Mouse (Mus musculus) lung, adult 2 months (tissue): ENCODE measurements around the gene Fbxl16. TPM values are rescaled to one million over a fixed set of nuclear protein-coding genes. Genes with fewer than 3 reads are reported as not detected.

Source experiments
- DNase-seq: peaks from one replicate; pipeline ENCODE4 v3.0.0; 2022
- H3K4me1 ChIP-seq: fragments of 200-500 bp; 2 replicates; pipeline ENCODE4 v1.6.1; 2011; ENCODE audit warnings: low read length; ENCODE audit not compliant: control insufficient read depth, insufficient read depth
- H3K4me3 ChIP-seq: fragments of 200-500 bp; replicated peaks from 2 replicates; pipeline ENCODE3; 2011; ENCODE audit warnings: low read depth, mild to moderate bottlenecking, control low read depth, low read length; ENCODE audit errors: extremely low read depth
- CTCF ChIP-seq: fragments of 200-500 bp; IDR thresholded peaks from 2 replicates; pipeline ENCODE4 v1.5.1; 2011; ENCODE audit warnings: mild to moderate bottlenecking, low read length, control low read depth; ENCODE audit not compliant: insufficient read depth
- POLR2A ChIP-seq: fragments of 200-500 bp; IDR thresholded peaks from 2 replicates; pipeline ENCODE4 v1.6.1; 2011; ENCODE audit warnings: low read depth, mild to moderate bottlenecking, control low read depth, low read length, borderline replicate concordance; ENCODE audit errors: extremely low read depth
- WGBS: fragments of 180-500 bp; shearing (Covaris S2); methylation state at CpG from one replicate; pipeline ENCODE4 v1.1.7; 2018; 5-methylcytosine and 5-hydroxymethylcytosine counted together
- polyA plus RNA-seq: library from polyadenylated mRNA; depleted of rRNA; stranded (reverse); fragments of >200 nt; gene quantifications from 2 replicates; pipeline ENCODE4 v1.2.3, GENCODE M21; 2012; rRNA removed

The Fbxl16 gene
- polyA plus RNA-seq, 1 experiment, result 5.0 TPM

- under 1% methylated on average over 42 of the region's 42 CpGs for WGBS
- no peak for TF ChIP-seq POLR2A
- no peak for TF ChIP-seq CTCF
- peak; percentile 48 for DNase-seq
- Histone ChIP-seq H3K4me1 (peaks cover 11% of the 10 kb centered on the region), H3K4me3 (peak overlapping the region; percentile 75)
Observed at GRCm38 (mm10) chr17:25867836-25868600, 59.1 kb downstream of the Fbxl16 start.

- H3K4me3 ChIP-seq, result peak within 1 kb of the TSS; percentile 75
- peaks cover 11% of the 10 kb centered on the region for H3K4me1 ChIP-seq
- WGBS, result 1% methylated on average over 24 of the region's 24 CpGs
- TF ChIP-seq CTCF (no peak), POLR2A (peak; percentile 13; the same call in 1 of the 2 replicates)
- DNase-seq, result peak; percentile 84
Observed at GRCm38 (mm10) chr17:25868601-25869191, 59.8 kb downstream of the Fbxl16 start, which contains the start of gene Mcrip2. Gene Mcrip2 (minus strand): TSS chr17:25868764.

- H3K4me3 ChIP-seq, result no peak overlapping the region
- 85% methylated on average over 8 of the region's 8 CpGs for WGBS
- TF ChIP-seq CTCF (no peak), POLR2A (no peak)
- DNase-seq, result no peak
- peaks cover 11% of the 10 kb centered on the region for H3K4me1 ChIP-seq
Observed at GRCm38 (mm10) chr17:25869498-25869897, 60.6 kb downstream of the Fbxl16 start.

GRCm38 (mm10) chr17:25869954-25870353 is 61.1 kb downstream of the Fbxl16 start:
- Histone ChIP-seq H3K4me3 (no peak overlapping the region), H3K4me1 (peaks cover 11% of the 10 kb centered on the region)
- 86% methylated on average over 2 of the region's 2 CpGs for WGBS
- TF ChIP-seq CTCF (no peak), POLR2A (no peak)
- DNase-seq, result no peak

Other genes starting within 250 kb of the Fbxl16 start
- gene Sox8, start 238.4 kb upstream of the Fbxl16 start, polyA plus RNA-seq, result 0.49 and 0.62 TPM in 2 replicates
- gene Lmf1, start 230.0 kb upstream of the Fbxl16 start, polyA plus RNA-seq, result 15.8 and 22.4 TPM in 2 replicates
- gene Gng13, start 91.9 kb upstream of the Fbxl16 start, polyA plus RNA-seq, result 0.36 TPM in 1 of 2 replicates, not detected in the other
- 3.0 and 4.2 TPM in 2 replicates for gene Chtf18, start 81.7 kb upstream of the Fbxl16 start, polyA plus RNA-seq
- 40.1 and 45.0 TPM in 2 replicates for gene Rpusd1, start 81.4 kb upstream of the Fbxl16 start, polyA plus RNA-seq
- 0.23 and 0.25 TPM in 2 replicates for gene Mslnl, start 73.0 kb upstream of the Fbxl16 start, polyA plus RNA-seq
- gene Msln, start 54.7 kb upstream of the Fbxl16 start, polyA plus RNA-seq, result 71.2 and 78.4 TPM in 2 replicates
- gene Narfl, start 35.3 kb upstream of the Fbxl16 start, polyA plus RNA-seq, result 13.1 and 20.1 TPM in 2 replicates
- gene Haghl, start 23.4 kb upstream of the Fbxl16 start, polyA plus RNA-seq, result 48.9 and 56.2 TPM in 2 replicates
- 14.0 and 15.6 TPM in 2 replicates for gene Ccdc78, start 22.5 kb upstream of the Fbxl16 start, polyA plus RNA-seq
- 114 and 128 TPM in 2 replicates for gene Fam173a, start 16.2 kb upstream of the Fbxl16 start, polyA plus RNA-seq
- gene AC134908.4, start 13.4 kb upstream of the Fbxl16 start, polyA plus RNA-seq, result 0.41 TPM in 1 of 2 replicates, not detected in the other
- 40.3 and 44.9 TPM in 2 replicates for gene Metrn, start 11.9 kb upstream of the Fbxl16 start, polyA plus RNA-seq
- 29.4 and 34.3 TPM in 2 replicates for gene Wdr24, start 14.5 kb downstream of the Fbxl16 start, polyA plus RNA-seq
- gene Jmjd8, start 19.8 kb downstream of the Fbxl16 start, polyA plus RNA-seq, result 55.1 and 65.2 TPM in 2 replicates
- gene Stub1, start 24.3 kb downstream of the Fbxl16 start, polyA plus RNA-seq, result 131 and 160 TPM in 2 replicates
- gene Rhbdl1, start 28.2 kb downstream of the Fbxl16 start, polyA plus RNA-seq, result 9.1 and 14.1 TPM in 2 replicates
- 29.1 and 36.2 TPM in 2 replicates for gene Gm20683, start 32.7 kb downstream of the Fbxl16 start, polyA plus RNA-seq
- gene Rhot2, start 35.8 kb downstream of the Fbxl16 start, polyA plus RNA-seq, result 59.6 and 61.2 TPM in 2 replicates
- gene Wdr90, start 52.4 kb downstream of the Fbxl16 start, polyA plus RNA-seq, result 35.7 and 40.3 TPM in 2 replicates
- gene Mcrip2, start 59.7 kb downstream of the Fbxl16 start, polyA plus RNA-seq, result 22.7 and 31.1 TPM in 2 replicates
- 78.1 and 103 TPM in 2 replicates for gene Mettl26, start 66.0 kb downstream of the Fbxl16 start, polyA plus RNA-seq
- 1.0 and 1.4 TPM in 2 replicates for gene Wfikkn1, start 71.8 kb downstream of the Fbxl16 start, polyA plus RNA-seq
- gene Rab40c, start 110.6 kb downstream of the Fbxl16 start, polyA plus RNA-seq, result 40.2 and 62.6 TPM in 2 replicates
- 107 and 131 TPM in 2 replicates for gene Pigq, start 135.9 kb downstream of the Fbxl16 start, polyA plus RNA-seq
- 24.4 and 37.5 TPM in 2 replicates for gene Nhlrc4, start 135.9 kb downstream of the Fbxl16 start, polyA plus RNA-seq
- not detected in 2 replicates for gene A930017K11Rik, start 143.5 kb downstream of the Fbxl16 start, polyA plus RNA-seq
- gene Capn15, start 176.7 kb downstream of the Fbxl16 start, polyA plus RNA-seq, result 45.9 and 49.7 TPM in 2 replicates